Mouse (Mus musculus) C2C12 (cell line): ENCODE measurements around the gene Pigu.

ENCODE experiments used
- CTCF ChIP-seq: IDR thresholded peaks from one replicate; pipeline ENCODE4 v1.5.1; 2011; ENCODE audit not compliant: control insufficient read depth, insufficient read depth, insufficient read length
- FOSL1 ChIP-seq: IDR thresholded peaks from one replicate; pipeline ENCODE4 v1.8.0; 2011; ENCODE audit warnings: mild to moderate bottlenecking, low read length; ENCODE audit not compliant: poor library complexity, insufficient read depth, severe bottlenecking
- MYOD1 ChIP-seq: IDR thresholded peaks from one replicate; pipeline ENCODE4 v1.6.1; 2011; ENCODE audit warnings: low read depth; ENCODE audit not compliant: control insufficient read depth, insufficient read length
- MYOG ChIP-seq: IDR thresholded peaks from one replicate; pipeline ENCODE4 v1.6.1; 2011; ENCODE audit not compliant: control insufficient read depth, insufficient read length; ENCODE audit errors: extremely low read depth
- USF1 ChIP-seq: IDR thresholded peaks from one replicate; pipeline ENCODE4 v1.6.1; 2011; ENCODE audit warnings: low read depth, mild to moderate bottlenecking, control low read depth, moderate library complexity

DNA sequence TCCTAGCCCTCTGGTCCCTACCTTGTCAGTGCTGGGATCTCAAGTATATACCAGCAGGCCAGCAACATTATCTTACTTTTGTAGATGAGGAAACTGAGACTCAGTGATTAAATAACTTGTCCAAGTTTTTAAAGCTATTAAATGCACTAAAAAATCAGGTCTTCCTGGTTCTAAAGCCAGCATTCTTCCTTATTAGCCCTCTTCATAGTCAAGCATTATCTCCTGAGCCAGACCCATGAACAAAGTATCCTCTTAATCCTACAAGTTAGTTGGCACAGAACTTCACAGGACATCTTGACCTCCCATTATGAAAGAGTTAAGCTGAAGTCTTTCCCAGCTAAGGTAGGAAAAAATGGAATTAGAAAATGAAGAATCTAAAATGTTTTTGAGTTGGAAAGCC is 28.3 kb downstream of the Pigu start:
- TF ChIP-seq CTCF = no peak
- no peak for TF ChIP-seq MYOD1
- no peak for TF ChIP-seq FOSL1
- TF ChIP-seq MYOG = no peak
- TF ChIP-seq USF1 = no peak
